Mouse (Mus musculus) megakaryocyte-erythroid progenitor cell, adult 5-6 weeks (primary cell): Measurements from ENCODE around the gene Hsf2bp. TPM values are rescaled to one million over a fixed set of nuclear protein-coding genes. Genes with fewer than 3 reads are reported as not detected.

Experiments
- ATAC-seq: replicated peaks from 2 replicates; pipeline ENCODE4 v1.8.0; 2016; ENCODE audit warnings: mild to moderate bottlenecking, inconsistent platforms; ENCODE audit not compliant: severe bottlenecking, poor library complexity, low FRiP score, low TSS enrichment
- total RNA-seq, 2 experiments: library from RNA; stranded (forward) in 1 of 2; stranded (reverse) in 1 of 2; fragments of 200-1000, 215-1000 nt in 1 of 2; fragments of >200 nt in 1 of 2; fragmentation: Nextera tagmentation in 1 of 2; gene quantifications; 2 replicates each; pipeline ENCODE4 v1.2.3; 2014 to 2017

Gene Hsf2bp
- total RNA-seq, 2 experiments from 2014 or later, result not detected

DNA sequence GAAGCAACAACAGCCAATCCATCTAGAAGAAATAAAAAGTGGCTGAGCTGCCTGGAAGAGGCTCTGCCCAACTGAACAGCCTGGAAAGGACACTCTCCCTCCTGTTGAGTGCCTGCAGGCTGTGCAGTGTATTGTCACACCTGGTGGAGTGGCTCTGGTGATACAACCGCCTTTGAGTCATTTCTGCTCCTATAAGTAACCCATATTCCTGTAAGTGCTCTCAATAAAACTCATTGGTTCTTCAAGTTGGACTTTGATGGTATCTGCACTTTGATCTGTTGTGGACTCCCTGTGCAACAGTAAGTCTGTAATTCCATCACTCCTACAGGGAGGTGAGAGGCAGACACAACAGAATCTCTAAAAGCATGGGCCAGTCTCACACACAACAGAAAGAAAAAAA, 42.8 kb downstream of the Hsf2bp start:
- no peak for ATAC-seq

DNA sequence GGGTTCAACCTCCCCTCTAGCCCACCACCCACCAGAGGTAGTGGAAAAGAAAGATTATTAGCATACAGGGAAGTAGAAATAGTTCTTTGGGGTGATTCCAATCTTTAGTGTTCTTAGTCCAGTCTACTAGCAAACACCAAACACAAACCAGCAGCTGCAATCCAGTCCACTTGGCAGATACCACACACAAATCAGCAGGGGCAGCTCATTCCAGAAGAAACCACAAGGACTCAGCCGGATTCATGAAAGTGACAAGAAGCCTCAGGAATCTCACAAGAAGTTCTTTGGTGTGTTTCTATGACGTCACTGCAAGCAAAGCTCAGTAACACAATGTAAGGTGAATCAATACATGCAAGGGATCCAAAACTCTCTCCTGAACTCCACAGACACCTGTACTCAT, 44.1 kb downstream of the Hsf2bp start:
- no peak for ATAC-seq

DNA sequence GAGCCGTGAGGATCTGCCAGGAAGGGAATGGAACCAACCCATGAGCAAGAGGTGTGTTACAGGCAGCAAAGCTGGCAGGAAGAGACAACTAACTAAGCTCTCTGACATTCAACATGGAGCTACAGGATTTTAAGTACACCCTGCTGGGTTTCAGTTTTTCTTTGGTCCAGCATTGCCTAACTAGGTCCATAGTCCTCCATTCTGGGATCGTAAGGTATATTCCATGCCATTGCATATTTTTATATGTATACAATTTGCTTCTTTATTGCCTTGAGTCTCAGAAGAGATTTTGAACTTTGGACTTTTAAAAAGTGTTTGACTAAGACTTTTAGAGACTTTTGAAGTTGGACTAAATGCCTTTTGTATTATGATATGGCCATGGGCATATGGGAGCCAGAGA, 47.1 kb downstream of the Hsf2bp start:
- no peak for ATAC-seq

DNA sequence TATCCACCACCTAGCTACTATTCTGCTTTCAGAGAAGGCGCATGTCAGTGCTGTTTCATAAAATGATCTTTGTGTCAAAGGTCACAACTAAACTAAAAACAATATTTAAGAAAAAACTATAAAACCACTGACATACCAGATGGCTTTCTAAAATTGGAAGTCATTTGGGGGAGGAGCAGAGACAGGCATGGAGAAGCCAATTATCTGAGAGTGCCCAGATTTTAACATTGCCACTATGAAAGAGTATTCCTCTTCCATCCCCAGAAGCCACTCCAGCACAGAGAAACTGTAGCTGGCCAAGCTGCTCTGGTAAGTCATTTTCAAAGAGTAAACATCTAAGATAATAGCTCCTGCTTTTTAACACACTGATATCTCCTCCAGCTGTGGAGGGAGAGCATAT, 49.2 kb downstream of the Hsf2bp start:
- no peak for ATAC-seq

DNA sequence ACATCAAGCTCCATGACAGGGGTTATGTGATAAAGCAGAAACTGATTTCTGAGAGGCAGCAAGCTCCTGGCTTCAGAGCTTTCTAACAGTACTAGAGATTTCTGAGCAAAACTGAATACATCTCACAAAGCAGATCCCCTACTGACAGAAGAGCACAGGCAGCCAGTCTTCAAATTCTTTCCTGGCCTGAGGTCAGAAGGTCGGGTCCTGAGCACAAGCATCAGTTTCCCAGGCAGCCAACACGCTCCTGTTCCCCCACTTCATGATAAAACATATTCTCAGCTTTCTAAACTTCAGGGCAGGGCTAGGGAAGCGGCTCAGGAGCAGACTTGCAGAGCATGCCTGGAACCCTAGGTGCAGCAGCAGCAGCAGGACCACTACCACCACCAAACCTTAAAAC, 52.7 kb downstream of the Hsf2bp start:
- ATAC-seq, result no peak

DNA sequence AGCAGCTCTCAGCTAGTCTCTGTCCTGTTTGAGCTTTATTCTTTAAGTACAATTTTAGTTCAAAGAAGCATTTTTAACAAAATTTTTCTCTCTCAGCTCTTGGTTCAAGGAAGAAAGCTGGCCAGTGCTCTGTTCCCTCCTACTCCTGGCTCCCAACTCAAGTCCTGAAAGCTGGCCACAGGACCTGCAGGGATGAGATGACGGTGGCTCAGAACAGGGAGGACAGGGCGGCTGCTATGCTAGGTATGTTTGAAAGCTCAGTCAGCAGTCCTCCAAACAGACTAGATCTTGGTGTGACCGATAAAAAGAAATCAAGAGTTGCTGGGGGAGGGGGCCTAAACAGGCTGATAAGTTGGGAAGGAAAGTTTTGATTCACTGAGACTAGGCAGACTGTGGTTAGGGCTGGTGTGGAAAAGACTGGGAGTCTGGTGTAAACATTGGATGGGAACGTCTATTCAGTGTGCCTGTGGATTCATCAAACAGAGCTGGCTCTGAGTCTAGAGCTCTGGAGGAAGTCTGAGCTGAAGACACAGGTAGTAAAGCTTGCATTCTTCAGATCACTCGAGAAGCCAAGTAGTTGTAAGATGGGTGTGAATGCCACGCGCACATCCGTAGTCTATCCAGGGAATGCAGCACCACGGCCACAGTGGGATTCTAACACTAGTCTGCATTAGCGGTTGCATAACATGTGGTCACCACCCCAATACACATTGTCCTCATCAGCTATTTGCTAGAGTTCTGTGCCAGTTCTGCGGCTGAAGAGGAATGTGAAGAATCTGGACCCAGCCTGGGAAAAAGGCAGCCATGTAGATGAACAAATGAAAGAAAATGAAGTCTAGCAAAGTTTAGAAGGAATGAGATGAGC, 53.6 kb downstream of the Hsf2bp start:
- ATAC-seq, result no peak

DNA sequence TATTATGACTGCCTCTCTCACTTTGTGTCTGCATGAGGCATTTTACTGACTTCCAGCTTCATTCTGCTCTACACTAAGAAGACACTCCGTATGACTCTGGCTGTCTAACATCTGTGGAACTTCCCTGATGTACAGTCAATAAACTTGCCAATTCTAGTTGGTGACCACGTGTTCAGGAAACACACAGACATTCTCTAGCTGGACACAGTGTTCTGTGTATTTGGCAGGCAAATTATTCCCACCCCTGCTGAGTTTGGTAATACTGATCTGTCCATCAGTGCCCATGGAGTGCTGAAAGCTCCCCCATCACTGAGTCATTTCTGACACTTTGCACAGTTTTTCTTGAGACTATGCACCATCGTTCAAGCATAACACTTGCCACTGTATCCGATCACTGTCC, 56.3 kb downstream of the Hsf2bp start:
- no peak for ATAC-seq

DNA sequence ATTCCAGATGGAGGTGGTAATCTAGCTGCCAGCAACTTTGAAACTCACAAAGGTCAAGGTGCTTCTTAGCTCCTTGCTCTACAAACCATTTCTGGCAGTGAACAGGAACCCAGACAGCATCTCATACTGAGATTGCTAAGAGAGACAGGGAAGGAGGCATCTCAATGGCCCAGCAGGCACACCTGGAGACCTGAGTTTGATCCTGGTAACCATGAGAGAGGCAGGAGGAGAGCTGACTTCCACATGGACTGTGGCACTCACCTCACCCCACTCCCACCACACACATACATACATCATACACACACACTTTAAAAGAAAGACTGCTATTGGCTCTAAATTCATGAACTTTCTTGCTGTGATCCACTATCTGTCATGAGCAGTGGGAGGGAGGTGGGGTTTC, 59.0 kb downstream of the Hsf2bp start:
- no peak for ATAC-seq

DNA sequence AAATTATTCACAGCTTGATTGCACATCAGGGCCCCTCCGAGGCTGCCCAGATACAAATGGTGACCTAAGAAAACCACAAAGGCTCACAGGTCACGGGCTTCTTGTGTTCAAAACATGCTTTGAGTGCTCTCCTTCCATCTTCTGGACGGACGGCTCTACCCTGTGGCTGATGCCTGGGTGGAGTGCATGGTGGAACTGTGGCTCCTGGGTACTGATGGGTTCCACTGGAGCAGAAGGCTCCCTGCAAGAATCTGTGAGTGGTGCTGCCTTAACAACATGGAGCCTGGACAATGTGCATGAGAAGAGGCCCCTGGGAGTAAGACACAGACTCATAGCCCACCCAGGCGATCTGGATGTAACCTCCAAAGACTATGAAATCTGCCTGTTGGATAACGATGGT, 59.6 kb downstream of the Hsf2bp start:
- ATAC-seq, result no peak

DNA sequence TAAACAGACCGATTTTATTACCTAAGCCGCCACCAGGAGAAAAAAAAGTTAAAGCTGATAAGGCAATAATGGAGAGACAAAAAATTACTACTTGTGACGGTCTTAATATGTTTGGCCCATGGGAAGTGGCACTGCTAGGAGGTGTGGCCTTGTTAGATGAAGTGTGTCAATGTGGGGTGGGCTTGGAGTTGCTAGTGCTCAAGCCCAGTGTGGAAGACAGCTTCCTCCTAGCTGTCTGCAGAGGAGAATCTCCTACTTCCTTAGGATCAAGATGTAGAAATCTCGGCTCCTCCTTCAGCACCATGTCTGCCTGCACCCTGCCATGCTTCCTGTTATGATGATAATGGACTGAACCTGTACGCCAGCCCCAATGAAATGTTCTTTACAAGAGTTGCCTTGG, 61.5 kb downstream of the Hsf2bp start:
- no peak for ATAC-seq

DNA sequence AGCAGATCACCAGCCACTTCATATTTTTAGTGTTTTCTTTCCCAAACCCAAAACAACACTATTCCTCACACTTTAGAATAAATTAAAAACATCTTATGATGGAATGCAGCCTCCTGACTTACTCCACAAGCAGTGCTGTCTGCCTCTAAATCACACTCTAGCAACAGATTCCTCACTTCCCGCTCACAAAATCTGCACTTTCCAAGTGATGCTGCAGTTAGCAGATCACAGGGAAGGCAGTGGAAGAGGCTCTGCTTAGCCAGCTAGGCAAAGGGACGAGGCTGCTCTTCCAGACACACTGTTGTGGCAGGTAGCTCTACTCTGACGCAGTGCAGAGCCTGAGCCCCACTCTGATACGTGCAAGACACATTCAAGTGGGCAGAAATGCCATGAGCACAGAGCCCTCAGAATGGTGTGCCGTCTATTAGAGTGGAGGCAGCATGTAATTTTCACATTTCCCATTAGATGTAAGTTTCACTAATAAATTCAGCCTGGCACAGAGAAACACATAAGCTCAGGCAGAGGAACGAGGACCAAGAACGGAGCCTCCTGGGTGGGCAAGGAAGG, 62.4 kb downstream of the Hsf2bp start:
- ATAC-seq, result no peak

DNA sequence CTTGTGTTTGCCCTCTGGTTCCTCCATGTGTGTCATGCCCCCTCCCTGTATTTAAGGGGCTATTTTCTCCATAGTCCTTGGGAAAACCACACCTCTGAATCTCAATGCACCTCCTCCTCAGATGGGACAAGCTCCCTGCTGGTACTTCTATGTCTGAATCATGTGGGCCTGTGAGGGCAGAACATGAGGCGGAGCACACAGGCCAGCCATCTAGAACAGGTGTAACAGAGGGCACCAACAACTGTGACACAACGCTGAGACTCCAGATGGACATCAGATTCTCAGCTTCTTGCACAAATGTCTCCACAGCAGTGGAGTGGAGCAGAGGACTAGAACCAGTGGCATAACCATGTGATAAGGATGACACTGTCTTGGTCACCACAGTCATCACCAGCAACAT, 65.3 kb downstream of the Hsf2bp start:
- ATAC-seq, result no peak

DNA sequence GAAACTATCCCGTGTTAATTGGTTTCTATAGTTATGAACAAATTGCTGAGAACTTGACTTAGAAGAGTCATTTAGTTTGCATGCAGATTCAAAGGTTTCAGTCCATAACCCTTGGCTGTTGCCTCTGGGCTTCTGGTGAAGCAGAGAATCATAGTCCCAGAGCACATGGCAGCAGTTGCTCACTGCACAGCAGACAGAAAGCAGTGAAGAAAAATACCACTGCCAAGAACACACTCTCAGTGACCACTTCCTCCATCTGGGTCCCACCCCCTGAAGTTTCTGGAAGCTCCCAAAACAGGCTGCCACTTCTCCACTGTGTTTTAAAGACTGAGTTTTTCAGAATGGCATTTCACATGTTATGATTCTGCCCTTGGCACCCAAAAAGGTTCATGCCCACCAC, 67.3 kb downstream of the Hsf2bp start:
- no peak for ATAC-seq

DNA sequence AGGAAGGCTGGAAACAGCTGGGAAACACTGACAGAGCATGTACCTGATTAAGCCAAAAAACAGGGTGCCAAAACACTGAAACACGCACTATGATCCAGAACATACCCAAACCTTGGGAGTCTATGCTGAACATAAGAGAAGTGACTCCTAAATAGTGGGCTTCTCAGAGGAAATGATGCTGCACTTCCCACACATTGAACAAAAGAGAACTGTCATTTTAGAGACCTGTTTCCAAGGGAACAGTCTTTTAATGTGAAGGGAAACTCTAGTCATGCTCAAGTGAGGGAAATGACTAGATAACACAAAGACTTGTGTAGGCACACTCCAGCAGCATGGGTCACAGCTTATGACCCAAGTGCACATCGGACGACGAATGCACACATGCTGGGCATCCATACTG, 68.8 kb downstream of the Hsf2bp start:
- ATAC-seq, result no peak

DNA sequence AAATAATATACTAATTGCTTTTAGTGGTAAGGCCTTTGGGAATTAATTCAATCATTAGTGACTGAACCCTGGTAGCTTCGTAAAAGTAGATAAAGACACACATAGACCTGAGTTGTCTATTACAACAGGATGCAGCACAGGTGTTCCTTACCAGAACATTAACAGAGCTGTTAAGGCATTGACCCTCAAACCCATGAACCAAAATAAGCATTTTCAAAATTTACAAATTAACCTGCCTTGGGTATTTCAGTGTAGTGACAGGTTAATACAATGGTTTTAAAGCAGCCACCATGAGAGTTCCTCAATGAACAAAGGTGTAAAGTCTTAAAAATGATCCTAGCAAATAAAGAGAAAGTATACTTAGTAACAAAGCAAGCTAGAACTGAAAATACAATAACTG, 69.6 kb downstream of the Hsf2bp start:
- no peak for ATAC-seq

DNA sequence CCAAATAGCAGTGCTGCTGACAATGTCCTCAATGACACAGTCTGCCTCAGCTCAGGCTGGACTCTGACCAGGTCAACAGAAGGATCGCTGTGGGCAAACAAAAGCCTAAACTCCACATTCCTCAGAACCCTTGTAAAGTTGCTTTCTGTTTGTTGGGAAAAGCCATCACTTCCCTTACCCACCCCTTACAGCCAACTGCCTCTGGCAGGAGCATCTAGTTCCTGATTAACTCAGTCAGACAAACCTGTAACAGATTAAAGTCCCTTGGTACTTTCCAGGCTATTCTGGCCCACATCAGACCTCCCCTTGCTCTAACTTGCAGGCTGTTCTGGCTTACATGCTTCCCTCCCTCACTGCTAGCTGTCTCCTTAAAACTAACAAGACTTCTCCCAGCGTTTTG, 70.5 kb downstream of the Hsf2bp start:
- ATAC-seq, result no peak

DNA sequence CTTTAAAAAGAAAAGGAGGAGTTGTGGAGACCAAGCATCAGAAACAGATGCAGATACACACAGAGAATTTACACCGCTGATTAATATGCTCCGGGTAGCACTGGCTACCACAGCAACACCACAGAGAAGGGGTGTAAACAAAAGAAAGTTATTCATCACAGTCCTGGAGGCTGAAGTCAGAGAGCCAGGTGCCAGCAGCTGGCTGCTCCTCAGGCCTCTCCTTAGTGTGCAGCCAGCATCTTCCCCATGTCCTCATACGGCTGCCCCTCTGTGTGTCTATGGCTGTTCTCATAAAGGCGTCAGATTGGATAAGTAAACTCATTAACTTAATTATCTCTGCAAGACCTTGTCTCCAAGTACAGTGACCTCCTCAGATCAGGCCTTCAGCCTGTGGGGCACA, 73.2 kb downstream of the Hsf2bp start:
- ATAC-seq, result no peak

DNA sequence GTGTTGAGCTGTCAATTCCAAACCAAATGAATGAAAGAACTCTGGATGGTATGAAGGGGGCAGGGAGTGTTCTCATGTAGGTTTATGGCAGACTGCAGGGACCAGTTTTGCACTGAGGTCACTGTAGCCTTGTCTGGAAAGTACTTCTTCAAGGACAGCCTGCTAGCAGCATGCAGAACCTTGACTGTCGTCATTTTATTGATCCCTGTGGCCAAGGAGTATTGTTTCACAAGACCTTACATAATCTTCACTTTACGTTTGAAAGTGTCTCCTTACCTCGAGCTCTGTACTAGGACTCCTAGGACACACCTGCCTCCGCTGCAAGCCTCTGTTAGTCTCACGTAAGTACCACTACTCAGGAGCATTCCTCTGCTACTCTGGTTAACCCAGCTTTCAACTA, 73.9 kb downstream of the Hsf2bp start:
- ATAC-seq, result no peak

DNA sequence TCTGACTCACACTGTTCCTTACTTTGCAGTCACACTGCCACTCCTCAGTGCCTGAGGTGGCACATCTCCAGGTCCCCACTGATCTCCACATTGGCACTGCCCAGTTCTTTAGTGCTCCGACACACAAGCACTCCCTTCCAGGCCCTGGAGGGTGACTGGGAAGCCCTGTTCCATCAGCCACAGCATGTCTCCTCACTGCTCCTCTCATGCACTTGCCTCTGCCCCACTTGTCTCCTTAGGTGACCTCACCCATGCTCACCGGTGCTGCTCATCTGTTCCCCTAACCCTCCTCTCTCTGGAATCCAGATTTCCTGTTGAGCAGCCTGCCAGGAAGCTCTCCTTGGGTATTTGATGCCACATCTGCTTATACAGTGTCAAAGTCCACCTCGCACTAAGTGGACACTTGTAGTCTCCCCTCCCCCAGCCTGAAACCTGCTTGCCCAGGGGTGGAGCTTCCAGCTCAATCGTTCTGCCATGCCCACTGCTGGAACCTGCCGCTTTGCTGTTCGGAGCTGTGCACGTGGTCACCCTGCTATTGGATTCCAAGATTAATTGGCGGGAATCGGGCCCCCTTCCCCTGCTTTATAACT, 81.5 kb downstream of the Hsf2bp start:
- ATAC-seq, result no peak

DNA sequence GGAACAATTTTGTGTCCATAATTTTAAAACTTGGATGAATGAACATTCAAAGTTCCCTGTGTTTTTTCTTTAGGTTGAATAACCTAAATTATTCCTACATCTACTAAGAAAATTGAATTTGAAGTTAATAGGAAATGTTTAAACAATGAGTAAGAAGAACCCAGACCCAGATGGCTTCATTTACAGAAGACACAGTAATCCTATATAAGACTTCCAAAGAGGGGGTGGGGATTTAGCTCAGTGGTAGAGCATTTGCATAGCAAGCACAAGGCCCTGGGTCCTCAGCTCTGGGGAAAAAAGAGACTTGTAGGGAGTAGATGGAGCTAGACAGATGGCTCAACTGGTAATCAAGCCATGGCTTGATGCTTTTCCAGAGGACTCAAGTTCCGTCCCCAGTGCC, 87.1 kb downstream of the Hsf2bp start:
- ATAC-seq, result no peak

DNA sequence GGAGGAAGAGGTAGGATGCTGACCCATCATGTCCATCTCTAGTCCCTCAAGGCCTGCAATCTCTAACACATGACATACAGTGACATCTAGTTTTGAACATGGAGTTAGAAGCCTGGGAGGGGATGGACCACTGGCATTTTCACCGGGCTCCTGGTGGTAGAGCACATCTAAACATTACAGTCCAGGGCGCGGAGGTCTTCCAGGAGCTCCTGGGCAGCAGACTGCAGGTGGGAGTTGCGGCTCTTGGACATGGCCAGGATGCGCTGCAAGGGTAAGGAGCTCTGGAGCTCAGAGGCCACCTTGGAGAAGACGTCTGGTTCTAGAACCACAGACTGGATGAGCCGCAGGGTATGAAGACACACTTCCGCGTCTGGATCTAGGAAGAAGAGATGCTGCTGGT, 89.7 kb downstream of the Hsf2bp start:
- ATAC-seq, result no peak
